Mouse (Mus musculus) c-Kit-negative CD71-positive TER-119-positive erythroid progenitor cells, embryonic 14.5 days (primary cell): ENCODE data around the gene Usf1.

Experiments
- DNase-seq: peaks from one replicate; pipeline ENCODE4 v3.0.0-alpha.2; 2013; ENCODE audit warnings: low read depth, low spot score

Usf1 gene

DNA sequence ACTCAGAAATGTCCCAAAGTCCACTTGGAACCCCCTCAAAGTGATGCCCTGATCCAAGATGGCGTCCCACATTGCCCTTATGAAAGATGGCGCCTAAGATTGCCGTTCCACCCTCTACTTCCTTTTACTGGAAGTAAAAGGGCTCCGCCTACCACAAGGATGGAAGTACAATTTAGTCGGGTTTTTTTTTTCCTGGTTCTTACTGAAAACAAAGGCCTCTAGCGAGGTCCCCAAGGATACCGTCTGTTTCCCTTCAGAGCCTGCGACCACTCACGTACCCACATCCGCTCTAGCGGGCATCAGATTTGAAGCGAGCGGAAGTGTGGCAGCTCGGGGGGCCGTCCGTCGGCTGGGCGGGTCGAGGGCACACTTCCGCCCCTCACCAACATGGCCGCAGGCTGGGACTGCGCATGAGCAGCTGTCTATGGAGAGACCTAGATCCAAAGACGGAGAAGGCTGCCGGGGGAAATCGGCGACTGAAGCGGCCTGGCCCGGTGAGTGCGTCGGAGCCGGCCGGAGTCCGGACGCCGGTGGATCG is at the start of gene Usf1:
Gene Usf1 (plus strand): TSS at position 367 of the 538 bp plus-strand sequence.
- peak; percentile 79 for DNase-seq

DNA sequence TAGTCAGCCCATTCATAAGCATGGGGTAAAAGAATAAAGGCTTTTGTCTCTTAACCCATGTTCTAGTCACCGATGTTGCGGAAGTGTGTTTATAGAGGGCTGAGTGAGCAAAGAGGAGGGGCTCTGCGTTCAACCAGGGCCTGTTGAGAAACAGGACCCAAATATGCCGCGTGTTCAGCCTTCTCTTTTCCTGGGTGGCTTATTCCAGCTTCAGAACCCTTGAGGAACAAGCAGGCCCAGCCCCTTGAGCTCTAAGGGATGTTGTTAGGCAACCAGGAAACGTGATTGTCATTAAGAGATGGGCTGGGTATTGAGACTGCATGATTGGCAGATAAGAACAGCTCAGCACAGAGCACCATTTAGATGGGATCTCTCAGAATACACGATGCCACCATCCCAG is 45.2 kb upstream of the Usf1 start:
- DNase-seq, result no peak

DNA sequence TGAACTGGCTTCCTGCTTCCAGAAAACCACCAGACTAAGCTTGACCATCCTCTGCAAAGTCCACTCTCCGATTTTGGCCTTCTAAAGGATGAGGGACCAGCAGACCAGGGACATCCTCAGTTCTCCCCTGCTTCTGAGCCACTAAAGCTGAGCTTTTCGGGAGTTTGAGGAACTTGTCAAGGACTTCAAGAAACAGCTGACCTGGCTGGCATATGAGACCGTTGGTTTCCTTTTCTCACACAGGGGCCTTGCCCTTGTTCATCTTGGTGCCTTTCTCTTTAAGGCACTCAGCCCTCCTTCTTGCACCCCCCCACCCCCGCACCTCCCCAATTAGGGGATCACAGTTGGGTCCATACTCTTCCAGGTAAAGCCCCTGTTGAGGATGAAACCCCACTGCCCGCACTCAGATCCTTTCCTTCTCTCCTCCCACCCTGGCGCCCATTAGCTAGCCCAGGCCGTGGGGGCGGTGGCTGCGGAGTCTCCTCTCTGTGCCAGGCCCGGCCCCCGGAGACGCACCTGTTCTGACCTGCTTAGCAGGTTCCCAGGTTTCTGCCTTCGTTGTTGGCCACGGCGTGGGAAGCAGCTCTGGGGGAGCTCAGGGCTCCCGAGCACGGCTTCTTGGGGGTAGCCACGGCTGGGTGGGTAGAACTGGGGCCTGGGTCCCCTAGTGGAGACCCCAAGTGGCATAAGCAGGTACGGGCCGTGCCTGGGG is 41.1 kb upstream of the Usf1 start, which contains the start of gene Nectin4:
Gene Nectin4 (plus strand): TSS at position 255 of the 712 bp plus-strand sequence.
- no peak for DNase-seq

DNA sequence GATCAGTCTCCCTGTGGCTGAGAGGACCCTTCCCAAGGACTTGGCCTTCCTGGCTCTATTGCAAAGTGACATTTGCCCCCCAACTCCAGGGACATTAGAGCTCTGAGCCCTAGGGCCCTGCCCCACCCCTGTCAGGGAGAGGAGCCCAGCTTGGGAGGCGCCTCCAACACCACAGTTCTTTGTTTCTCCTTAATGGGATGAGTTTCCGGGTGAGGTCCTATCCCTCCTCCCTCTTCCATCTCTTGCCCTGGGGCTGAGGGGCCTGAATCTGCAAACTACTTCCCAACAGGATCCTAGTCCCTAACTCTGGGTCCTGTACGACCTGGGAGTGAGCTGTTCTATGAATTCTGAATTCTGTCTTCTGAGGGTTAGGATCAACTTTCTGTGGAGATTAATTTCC is 38.2 kb upstream of the Usf1 start:
- DNase-seq, result no peak

DNA sequence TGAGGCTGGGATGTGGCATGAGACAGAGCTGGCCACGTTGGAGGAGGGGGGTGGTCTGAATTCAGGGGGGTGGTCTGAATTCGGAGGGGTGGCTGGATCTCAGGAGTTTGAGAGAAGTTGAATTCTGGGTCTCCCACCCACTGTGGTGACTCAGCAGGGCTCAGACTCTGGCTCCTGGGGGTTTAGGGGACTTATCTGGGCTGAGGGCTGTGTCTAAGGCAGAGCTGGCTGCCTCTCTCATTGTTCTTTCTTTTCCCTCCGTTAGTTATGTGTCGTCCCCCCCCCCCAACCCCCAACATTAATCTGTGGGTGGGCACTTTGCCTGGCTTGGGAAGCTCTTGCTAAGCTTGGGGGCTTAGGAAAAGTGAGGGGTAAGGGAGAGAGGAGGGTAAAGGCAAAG is 37.2 kb upstream of the Usf1 start:
- DNase-seq, result no peak

DNA sequence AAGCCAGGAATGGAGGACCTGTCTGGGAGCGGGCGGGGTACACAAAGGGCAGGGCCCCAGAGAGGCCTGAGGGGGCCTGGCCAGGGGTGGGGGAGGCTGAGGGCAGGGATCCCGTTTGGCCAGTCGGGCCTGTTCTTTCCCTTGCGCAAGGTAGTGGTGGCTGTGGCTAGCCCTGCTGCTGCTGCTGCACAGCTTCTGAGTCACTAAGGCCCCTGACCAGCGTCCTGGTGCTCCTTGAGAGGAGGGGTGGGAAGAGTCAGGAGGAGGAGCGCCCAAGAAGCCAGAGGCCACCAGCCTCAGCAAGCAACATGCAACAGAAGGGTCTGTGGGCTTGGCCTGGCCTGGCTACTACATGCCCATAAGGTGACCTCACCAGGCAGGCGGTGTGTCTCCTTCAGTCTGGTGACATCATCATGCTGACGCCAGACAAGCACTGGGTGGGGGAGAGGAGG is 35.4 kb upstream of the Usf1 start:
- no peak for DNase-seq

DNA sequence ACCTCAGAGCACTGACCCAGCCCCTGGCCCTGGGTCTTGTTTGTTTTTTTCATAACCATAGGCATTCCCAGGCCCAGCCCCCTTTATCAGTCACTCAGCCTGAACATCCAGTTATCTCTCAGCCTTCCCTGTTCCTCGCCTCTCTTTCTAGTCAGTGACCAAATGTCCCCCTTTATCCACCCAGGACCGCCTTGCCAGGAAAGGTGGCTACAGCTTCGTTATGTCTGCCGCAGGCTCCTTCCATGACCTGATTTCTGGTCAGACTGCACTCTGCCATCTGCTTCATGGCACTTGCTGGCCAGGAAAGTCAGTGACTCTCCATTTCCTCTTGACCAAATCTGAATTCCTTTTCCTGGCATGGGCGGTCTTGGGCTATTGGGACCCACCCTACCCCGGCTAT is 32.8 kb upstream of the Usf1 start:
- DNase-seq, result no peak

DNA sequence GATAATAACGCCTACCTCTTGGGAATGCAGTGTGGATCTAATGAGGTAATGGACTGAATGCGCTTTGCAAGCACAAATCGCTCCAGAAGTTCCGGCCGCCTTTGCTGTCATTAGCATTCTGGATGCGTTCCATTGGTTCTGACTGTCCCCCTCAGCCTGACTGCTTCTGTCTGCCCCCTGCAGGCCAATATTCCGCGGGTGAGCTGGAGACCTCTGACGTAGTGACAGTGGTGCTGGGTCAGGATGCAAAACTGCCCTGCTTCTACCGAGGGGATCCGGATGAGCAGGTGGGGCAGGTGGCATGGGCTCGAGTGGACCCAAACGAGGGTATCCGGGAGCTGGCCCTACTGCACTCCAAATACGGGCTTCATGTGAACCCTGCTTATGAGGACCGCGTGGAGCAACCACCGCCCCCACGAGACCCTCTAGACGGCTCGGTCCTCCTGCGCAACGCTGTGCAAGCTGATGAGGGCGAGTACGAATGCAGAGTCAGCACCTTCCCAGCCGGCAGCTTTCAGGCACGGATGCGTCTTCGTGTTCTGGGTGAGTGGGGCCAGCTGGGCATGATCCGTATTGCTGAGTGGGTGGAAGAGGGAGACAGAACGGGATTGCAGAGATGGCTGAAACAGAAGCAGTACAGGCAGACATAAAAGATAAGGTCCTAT is 31.0 kb upstream of the Usf1 start:
- DNase-seq, result no peak

DNA sequence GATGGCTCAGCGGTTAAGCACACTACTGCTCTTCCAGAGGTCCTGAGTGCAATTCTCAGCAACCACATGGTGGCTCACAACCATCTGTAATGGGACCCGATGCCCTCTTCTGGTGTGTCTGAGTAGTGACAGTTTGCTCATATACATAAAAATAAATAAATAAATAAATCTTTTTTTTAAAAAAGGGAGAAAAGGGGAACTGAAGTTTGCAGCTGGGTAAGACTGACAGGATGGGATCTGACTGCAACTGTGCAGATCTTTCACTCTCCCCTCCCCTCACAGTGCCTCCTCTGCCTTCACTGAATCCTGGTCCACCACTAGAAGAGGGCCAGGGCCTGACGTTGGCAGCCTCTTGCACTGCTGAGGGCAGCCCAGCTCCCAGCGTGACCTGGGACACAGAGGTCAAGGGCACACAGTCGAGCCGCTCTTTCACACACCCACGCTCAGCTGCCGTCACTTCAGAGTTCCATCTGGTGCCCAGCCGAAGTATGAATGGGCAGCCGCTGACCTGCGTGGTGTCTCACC is 29.0 kb upstream of the Usf1 start:
- DNase-seq, result no peak

DNA sequence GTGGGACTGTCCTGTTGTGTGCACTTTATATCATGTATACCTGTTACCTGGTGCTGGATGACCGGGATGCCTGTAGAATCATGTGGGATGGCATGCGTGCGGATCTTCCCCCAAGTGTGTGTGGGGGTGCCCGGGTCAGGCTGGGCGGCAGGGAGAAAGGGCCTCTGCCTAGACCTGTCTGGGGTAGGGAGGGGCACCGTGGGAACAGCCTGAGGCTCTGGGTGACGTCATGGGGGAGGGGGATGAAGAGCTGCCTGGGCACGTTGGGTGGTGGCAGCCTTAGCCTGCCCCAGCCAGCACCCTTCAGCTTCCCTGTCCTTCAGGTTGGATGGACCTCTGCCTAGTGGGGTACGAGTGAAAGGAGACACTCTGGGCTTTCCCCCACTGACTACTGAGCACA is 26.8 kb upstream of the Usf1 start:
- no peak for DNase-seq

DNA sequence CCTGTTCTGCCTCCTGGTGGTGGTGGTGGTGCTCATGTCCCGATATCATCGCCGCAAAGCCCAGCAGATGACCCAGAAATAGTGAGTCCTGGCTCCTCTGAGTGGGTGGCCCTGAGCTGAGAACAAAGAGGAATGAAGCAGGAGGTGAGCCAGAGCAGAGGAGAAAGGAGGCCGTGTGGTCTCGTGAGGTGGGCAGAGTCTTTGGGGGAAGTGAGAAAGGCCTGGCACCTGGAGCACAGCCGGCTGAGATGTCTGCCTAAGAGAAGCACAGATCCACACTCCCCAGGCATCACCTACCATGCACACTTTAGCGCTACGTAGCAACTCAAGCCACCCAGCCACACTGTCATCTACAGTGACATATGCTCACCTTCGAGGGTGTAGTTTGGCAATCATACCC is 25.9 kb upstream of the Usf1 start:
- no peak for DNase-seq

DNA sequence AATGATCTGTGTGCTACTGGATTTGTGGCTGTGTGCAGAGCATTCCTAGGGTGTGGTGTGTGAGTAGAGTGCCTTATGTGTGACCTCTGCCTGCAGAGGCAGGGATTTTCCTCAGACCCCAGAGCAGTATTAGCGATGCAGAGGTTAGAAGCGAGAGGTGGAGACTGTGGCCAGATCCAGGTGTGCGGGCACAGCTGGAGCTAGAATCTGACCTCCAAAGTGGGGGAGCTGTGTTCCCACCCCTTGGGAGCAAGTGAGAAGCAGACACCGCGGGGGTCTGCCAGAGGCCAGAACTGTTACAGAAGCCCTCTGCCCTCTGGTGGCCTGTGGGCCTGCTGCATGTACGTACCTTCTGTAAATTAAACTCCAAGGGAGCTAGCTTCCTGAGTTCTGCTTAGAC is 24.0 kb upstream of the Usf1 start:
- no peak for DNase-seq

DNA sequence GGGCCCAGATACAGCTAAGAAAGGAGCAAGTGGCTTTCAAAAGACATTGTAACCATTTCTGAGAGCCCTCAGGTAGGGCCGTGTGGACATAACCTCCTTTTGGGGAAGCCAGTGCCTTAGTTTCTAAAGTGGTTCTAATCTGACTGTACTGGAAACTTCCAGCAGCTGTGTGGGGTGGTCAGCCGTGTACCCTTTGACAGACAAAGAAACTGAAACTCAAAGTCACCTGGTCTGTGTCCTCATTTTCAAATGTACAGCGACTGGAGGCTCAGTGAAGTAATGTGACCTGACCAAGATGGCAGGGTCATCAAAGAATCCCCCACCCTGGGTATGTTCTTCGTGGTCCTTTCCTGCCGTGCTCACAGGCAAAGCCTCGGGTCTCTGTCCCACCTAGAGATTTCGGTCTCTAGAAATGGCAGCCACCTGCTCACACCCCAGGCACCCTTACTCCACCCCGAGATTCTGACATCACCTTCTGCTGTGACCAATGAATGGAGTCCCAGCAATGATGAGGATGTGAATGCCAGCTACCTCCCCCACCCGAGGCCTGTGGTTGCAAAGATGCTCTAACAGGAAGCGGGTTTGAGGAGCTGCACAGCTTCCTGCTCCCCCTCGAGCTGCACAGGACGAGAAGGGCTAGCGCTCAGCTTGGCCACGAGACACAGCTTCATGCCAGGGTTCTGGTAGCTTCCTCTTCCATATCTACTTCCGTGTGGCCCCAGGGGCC is 22.6 kb upstream of the Usf1 start, which contains the start of gene Arhgap30:
Gene Arhgap30 (plus strand): TSS at position 579 of the 727 bp plus-strand sequence.
- DNase-seq, result no peak

DNA sequence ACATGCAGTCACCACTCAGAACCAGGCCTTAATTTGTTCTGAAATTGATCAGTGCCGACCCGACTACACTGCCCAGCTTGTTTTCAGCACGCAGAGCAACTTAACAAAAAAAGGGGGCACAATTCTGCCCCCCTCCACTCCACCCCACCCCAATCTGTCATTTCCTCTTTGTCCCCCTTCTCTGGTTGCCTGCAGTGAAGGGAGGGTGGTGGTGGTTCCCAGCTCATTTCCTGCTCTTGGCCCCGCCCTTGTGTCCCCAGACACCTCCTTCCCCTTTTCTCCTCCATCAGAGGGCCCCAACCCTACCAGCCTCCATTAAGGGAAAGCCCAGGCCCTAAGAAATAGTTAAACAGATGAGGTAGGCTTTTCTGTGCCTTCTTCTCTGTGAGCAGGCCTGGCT is 21.0 kb upstream of the Usf1 start:
- no peak for DNase-seq

DNA sequence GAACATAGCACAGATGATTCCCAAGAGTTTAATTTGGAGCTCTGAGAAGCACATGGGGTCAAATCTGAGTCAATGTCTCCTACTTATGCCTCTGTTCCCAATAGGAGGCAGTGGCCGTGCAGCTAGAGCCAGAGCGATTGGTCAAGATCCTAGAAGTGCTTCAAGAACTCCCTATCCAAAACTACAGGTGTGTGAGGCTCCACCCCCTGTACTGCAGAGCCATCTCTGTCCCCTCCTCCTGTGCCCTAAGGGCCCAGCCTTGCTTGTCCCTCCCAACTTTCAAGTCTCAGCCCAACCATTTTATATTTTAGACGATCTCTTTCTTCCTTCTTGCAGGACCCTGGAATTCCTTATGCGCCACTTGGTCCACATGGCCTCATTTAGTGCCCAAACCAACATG is 9.3 kb upstream of the Usf1 start:
- no peak for DNase-seq

DNA sequence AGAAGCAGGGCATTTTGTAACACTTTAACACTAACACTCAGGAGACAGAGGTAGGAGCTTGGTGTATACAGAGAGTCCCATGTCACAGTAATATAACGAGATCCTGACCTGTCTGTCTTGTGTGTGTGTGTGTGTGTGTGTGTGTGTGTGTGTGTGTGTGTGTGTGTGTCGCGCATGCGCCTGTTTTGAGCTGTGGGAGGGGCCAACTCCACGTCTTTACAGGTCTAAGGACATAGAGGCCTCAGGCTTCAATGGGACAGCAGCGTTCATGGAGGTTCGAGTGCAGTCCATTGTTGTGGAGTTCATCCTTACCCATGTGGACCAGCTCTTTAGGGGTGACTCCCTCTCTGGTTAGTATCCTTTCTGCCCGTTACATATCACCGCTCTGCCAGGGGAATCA is 8.1 kb upstream of the Usf1 start:
- no peak for DNase-seq

DNA sequence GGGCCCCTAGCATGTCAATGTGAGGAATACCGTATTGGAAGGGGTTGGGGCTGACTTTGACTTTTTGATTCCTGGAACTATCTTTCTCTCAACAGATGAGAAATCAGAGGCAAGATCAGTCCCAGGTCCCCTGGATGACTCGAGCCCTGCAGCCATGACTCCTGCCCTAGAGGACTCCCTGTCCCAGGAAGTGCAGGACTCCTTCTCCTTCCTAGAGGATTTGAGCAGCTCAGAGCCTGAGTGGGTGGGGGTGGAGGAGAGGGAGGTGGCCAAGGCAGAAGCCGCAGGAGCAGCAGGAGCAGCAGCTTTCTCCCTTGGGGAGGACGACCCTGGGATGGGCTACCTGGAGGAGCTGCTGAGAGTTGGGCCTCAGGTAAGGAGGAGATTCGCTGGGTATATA is 3.9 kb upstream of the Usf1 start:
- DNase-seq, result no peak

DNA sequence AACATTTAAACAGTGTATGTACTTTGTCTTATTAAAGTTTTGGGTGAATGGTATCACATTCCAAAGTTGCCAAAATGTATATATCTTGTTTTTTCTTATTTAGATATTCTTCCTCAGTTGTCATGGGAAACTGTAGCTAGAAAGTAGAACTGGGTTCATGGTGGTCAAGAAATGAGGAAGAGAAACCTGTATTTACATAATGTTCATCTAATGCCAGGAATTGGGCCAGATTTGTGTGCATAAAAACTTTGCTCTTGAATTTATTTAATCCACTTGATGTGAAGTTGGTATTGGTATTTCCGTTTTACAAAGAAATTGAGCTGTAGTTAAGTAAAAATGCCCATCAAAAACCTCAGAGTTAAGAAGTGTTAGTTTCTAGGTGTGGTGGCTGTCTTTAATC is 882 bp upstream of the Usf1 start:
- no peak for DNase-seq

DNA sequence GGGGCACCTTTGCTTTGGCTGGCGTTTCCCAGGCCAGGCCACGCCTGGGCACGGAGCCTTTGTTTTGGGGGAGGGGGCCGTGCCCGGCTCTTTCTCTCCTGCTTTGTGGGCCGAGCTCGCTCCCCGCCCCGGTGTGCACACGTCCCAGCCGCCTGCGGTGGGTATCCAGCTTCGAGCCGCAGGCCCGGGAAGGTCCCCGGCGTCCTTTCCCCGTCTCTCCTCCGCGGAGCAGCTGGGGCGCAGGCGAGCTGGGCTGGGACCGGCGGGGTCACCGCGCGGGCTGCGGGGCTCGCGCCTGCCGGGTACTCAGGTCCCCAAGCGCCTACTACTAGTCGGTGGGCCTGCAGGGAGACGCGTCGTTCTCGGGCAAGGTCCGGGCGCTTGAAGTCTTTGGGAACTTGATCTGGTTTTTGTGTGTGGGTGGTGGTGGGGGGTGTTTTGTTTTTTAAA is 404 bp downstream of the Usf1 start:
- no peak for DNase-seq

DNA sequence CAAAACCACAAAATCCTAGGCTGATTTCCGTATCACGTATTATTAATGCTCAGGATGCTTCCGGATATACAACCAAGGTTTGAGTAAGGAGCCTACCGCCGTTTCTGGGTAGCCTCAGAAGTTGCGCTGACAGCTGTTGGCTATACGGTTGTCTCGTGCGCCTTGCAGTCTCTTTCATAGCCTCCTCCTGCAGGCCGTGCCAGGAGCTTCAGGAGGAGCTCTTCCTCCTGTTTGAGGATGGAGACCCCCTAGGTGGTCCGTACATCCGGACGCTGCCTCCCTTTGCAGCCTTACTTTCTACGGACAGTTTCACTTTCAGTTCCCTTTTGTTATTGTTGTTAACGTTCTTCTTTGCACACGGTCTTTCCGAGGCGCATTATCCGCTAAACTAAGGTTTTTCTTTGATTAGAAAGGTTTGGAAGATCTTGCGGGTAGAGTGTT is 908 bp downstream of the Usf1 start:
- DNase-seq, result no peak

DNA sequence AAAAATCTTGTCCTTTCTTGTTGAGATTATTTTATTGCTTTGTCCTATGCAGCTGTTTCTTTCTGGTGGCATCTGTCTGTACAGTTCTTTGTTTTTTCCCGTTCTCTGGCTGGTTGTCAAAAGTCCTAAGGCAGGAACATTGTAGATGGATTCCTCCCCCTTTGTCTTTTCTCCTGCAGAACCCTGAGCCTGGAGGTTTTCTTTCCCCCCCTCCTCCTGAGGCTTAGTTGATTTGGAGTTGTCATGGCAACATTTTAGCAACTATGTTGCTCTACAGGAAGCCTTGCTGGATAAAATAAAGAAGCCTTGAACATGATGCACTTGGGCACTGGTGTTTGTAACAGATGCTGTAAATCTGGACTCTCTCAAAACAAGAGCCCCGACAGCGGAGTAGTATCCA is 1.3 kb downstream of the Usf1 start:
- DNase-seq, result no peak

DNA sequence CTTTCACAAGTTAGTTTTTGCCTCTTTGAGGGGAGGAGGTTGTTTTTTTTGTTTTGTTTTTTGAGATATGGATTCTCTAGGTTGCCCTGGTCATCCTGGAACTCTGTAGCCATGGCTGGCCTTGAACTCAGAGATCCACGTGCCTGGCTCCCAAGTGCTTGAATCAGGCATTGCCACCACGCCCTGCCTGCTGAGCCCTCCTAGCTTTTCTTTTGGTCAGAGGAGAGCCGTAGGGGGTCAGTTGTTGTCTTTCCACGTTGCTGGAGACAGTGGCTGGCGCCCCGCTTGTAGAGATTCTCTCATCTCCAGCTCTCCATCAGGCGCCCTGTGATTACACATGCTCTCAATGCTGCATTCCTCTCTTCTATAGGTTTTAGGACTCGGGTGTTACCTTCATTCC is 2.5 kb downstream of the Usf1 start:
- DNase-seq, result no peak
